Mouse (Mus musculus) bone marrow macrophage, adult 2 months (primary cell): ENCODE measurements around the gene Daam2. TPM values are rescaled to one million over a fixed set of nuclear protein-coding genes. Genes with fewer than 3 reads are reported as not detected.

Source experiments
- H3K27ac ChIP-seq: 2 replicates; pipeline ENCODE4 v1.5.1; 2012; ENCODE audit warnings: low read depth, low read length; ENCODE audit not compliant: insufficient read depth
- H3K4me1 ChIP-seq: 2 replicates; pipeline ENCODE4 v1.6.1; 2012; ENCODE audit warnings: low read length; ENCODE audit not compliant: control insufficient read depth, insufficient read depth
- H3K4me3 ChIP-seq: 2 replicates; pipeline ENCODE4 v1.5.1; 2012; ENCODE audit warnings: mild to moderate bottlenecking, low read length, moderate library complexity; ENCODE audit not compliant: insufficient read depth
- CTCF ChIP-seq: IDR thresholded peaks from 2 replicates; pipeline ENCODE4 v1.5.1; 2012; ENCODE audit warnings: low read depth, mild to moderate bottlenecking, low read length, moderate library complexity
- POLR2A ChIP-seq: IDR thresholded peaks from 2 replicates; pipeline ENCODE4 v1.6.1; 2012; ENCODE audit warnings: mild to moderate bottlenecking, low read depth, low read length, borderline replicate concordance
- polyA plus RNA-seq: library from polyadenylated mRNA; stranded (reverse); fragments of >200 nt; gene quantifications from 2 replicates; pipeline ENCODE4 v1.2.4, GENCODE M21; 2012; ENCODE audit not compliant: missing spikeins, insufficient read depth, insufficient read length

Gene Daam2
- polyA plus RNA-seq, 1 experiment, result not detected

DNA sequence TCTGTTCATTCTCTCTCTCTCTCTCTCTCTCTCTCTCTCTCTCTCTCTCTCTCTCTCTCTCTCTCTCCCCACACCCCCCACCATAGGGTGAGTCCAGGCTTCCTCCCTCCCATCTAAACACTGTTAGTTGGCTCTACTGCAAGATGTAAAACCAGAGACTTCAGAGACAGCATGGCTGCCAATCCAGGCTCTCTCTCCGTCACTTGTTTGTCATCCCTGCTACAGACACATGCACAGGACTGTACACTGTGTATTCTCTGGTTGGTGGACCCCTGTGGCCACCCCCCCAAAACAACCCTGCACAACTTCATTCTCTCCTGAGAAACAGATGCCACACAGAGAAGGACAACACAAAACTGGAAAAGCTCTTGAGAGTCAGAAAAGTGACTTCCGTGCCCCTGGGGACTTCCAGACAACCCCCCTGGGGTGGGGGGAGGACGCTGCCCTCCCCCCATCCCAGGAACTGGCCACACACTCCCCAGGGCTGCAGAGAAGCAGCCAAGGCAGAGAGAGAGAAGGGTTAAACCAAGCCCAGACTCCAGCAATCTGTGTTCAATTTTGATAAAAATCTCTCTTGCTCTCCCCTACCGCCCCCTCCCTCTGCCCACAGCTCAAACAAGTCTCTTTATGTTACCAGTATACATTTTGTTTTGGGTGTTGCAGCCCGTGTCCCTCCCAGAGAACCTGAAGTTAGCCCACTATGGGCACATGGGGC lies 1.3 kb downstream of the Daam2 start:
- Histone ChIP-seq H3K4me3 (no peak overlapping the region), H3K4me1 (no peaks in the 10 kb centered on the region), H3K27ac (no peak overlapping the region)
- TF ChIP-seq POLR2A (no peak), CTCF (no peak)

DNA sequence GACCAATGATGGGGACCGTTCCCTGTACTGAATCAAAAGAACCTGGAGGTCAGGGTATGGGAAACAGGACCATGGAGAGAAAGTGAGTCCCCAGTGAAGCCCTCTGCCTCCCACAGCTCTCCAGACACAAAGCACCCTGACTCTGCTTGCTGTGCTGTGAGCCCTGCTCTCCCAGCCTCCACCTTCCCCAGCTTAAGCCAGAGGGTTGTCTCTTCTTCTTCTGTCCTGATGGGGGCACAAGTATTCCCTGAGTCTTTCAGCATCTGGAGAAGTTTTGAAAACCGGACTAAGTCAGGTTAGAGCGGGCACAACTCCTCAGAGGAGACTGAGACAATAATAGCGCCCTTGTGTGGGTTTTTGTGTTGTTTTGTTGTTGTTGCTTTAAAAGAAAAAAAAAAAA lies 2.2 kb downstream of the Daam2 start:
- Histone ChIP-seq H3K4me3 (no peak overlapping the region), H3K27ac (no peak overlapping the region), H3K4me1 (no peaks in the 10 kb centered on the region)
- TF ChIP-seq POLR2A (no peak), CTCF (no peak)

DNA sequence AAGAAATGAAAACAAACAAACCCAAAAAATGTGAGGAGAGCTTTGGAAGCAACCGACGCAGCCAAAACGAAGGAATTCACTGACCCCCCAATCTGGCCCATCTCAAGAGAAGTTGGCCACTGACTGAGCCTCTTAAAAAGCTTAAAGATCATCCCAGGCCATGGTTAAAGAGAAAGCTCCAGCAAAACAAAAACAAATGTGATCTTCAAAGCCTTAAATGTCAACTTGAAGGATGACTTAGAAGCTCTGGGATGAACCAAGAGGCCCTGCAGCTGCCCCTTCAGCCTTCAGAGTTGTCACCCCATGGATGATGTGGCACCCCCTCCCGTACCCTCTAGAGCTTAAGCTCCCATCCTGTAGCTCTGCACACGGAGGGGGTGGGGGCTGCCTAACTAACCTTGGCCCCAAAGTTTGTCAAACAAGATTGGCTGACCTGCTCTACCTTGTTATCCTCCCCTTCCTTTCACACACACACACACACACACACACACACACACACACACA lies 4.3 kb downstream of the Daam2 start:
- Histone ChIP-seq H3K4me3 (no peak overlapping the region), H3K4me1 (no peaks in the 10 kb centered on the region), H3K27ac (no peak overlapping the region)
- no peak for TF ChIP-seq POLR2A
- TF ChIP-seq CTCF, result no peak

DNA sequence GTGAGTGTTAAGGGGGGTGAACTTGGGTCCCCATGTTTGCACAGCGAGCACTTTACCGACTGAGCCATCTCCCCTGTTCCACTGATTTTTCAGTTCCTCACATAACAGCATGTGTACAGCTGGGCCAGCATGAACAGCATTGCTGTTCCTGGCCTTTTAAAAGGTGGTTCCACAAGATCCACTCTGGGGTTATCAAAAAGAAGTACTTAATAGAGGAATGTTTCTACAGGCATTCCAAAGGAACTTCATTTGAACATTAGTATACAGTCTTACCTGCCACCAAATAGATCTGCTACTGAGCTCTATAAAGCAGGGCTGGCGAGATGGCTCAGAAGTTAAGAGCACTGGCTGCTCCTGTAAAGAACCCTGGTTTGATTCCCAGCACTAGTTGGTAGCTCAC lies 8.0 kb downstream of the Daam2 start:
- Histone ChIP-seq H3K4me3 (no peak overlapping the region), H3K4me1 (no peaks in the 10 kb centered on the region), H3K27ac (no peak overlapping the region)
- no peak for TF ChIP-seq CTCF
- TF ChIP-seq POLR2A, result no peak

DNA sequence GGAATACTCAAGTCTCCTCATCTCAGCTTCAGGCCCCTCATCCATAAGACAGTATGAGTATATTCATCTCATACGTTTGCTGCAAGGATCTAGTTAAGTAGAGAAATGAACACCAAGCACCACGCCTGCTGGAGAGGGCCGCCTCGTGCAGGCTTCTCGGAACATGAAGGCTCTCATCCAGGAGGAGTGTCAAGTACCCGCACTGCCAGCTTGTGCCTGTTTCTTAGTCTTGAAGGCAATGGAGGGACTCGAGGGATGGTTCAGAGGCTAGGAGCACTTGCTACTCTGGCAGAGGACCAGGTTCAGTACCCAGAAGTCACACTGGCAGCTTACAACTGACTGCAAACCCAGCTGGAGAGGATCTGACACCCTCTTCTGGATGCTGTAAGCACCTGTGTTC lies 12.2 kb downstream of the Daam2 start:
- TF ChIP-seq CTCF (no peak), POLR2A (no peak)
- no peaks in the 10 kb centered on the region for H3K4me1 ChIP-seq
- H3K27ac ChIP-seq, result no peak overlapping the region
- no peak overlapping the region for H3K4me3 ChIP-seq

DNA sequence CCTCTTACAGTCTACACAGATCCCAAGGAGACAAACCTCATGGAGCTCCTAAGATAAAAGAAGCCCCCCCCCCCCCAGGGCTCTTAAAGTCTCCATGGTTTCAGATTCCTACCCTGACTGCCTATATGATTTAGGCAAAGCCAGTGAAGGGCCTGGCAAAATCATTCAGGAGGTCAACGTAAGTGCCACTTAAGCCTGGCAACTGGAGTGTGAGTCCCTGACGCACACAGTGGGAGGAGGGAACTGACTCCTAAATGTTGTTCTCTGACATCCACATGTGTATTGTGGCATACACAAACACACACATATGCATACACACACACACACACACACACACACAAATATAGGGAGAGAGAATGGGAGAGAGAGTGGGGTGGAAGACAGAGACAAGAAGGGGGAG lies 12.7 kb downstream of the Daam2 start:
- Histone ChIP-seq H3K27ac (no peak overlapping the region), H3K4me3 (no peak overlapping the region), H3K4me1 (no peaks in the 10 kb centered on the region)
- TF ChIP-seq POLR2A, result no peak
- TF ChIP-seq CTCF, result no peak

DNA sequence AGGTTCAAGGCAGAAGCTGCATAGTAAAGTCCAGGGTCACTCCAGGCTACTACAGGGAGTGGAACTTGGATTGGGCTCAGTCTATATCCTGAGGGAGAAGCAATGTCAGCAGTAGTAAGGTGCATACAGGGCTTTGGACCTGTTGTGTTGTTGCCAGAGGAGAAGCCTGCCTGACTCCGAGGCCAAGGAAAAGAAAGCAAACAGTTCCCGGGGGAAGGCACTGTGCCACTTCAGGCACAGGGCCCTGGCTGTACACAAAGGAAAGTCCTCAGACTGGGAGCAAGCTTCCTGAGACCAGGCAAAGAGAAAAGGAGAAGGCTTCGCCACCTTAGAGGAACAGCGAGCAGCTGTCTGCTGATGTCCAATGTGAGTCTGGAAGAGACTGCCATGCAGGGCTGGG lies 18.1 kb downstream of the Daam2 start:
- TF ChIP-seq CTCF, result no peak
- no peak for TF ChIP-seq POLR2A
- no peaks in the 10 kb centered on the region for H3K4me1 ChIP-seq

DNA sequence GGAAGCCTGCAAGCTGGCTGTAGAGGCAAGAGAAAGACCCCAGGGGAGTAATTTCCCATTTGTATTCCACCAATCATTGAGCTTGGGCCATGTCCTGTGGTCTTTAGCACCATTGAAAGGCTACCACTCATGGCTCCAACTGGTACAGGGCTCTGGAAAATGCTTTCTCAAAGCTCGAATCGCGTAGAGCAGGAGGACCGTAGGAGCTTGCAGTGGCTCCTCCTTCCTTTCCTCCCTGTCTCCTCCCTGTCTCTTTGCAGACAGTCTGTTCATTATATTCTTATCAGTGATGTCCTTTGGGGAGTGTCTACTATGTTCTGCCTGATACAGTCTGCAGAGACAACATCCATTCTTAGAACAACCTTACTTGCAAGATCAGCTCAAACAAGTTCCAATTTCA lies 18.7 kb downstream of the Daam2 start:
- TF ChIP-seq CTCF (no peak), POLR2A (no peak)
- Histone ChIP-seq H3K4me1 (no peaks in the 10 kb centered on the region), H3K27ac (no peak overlapping the region)

More for the DNA sequence above, 18.1 kb downstream of the Daam2 start:
- Histone ChIP-seq H3K4me3 (no peak overlapping the region), H3K27ac (no peak overlapping the region)

DNA sequence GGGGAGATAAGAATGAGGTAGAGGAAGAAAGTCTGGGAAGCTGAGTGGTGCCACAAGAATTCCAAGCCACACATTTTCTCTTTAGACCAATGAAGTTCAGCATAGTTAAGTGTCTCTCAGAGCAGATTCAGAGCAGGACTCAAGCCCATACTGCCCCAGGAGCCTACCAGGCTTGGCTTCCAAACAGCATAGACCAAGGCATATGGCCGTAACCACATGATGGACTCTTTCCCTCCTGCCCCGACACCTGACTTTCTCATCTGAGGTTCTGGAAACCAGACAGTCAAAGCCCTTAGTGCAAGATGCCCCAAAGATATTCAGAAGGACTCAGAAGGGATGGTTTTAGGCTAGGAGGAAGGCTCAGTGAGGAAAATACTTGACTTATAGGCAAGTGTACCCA lies 19.6 kb downstream of the Daam2 start:
- no peak for TF ChIP-seq CTCF
- Histone ChIP-seq H3K27ac (no peak overlapping the region), H3K4me1 (no peaks in the 10 kb centered on the region), H3K4me3 (no peak overlapping the region)

More for the DNA sequence above, 18.7 kb downstream of the Daam2 start:
- H3K4me3 ChIP-seq, result no peak overlapping the region

DNA sequence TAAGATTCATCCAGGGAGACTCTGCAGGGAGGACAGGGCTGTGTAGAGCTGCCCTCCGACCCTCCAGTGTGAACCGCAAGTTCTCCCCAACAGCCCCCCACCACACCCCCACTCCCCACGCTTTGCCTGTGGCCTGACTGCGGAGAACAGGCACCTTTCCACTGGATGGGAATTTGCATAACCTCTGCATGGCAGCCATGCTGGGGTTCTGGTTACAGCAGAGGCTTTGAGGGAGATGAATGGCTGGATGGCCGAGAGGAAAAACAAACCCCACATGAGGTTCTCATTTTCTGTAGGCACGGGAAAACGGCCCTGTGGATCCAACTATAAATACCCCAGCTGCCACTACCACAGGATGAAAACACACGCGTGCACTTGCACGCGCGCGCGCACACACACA lies 23.4 kb downstream of the Daam2 start:
- Histone ChIP-seq H3K27ac (no peak overlapping the region), H3K4me1 (no peaks in the 10 kb centered on the region), H3K4me3 (no peak overlapping the region)
- TF ChIP-seq CTCF (no peak), POLR2A (no peak)
